Mouse (Mus musculus) spleen, postnatal 4 days (tissue): ENCODE data around the gene Tmem151b.
A peak's percentile ranks its signal among the peaks of the same experiment; 100 is the strongest.

Experiments
- DNase-seq, 2 experiments: peaks; one replicate each; pipeline ENCODE4 v3.0.0; 2022; ENCODE audit warnings: low spot score in 2 of 2

Tmem151b gene

GRCm38 (mm10) chr17:45545278-45545961, 4.1 kb downstream of the Tmem151b start:
- no peak for DNase-seq

- no peak for DNase-seq
Observed at GRCm38 (mm10) chr17:45544873-45545277, 4.6 kb downstream of the Tmem151b start.

GRCm38 (mm10) chr17:45544001-45544872, 5.2 kb downstream of the Tmem151b start:
- no peak for DNase-seq

- no peak for DNase-seq
Observed at GRCm38 (mm10) chr17:45543115-45543514, 6.4 kb downstream of the Tmem151b start.

- DNase-seq, result no peak
Observed at GRCm38 (mm10) chr17:45542705-45543104, 6.8 kb downstream of the Tmem151b start.

- no peak for DNase-seq
Observed at GRCm38 (mm10) chr17:45542129-45542528, 7.3 kb downstream of the Tmem151b start.

GRCm38 (mm10) chr17:45539664-45540063, 9.8 kb downstream of the Tmem151b start:
- no peak for DNase-seq

GRCm38 (mm10) chr17:45538394-45538793, 11.1 kb downstream of the Tmem151b start:
- no peak for DNase-seq

GRCm38 (mm10) chr17:45536264-45536663, 13.2 kb downstream of the Tmem151b start:
- DNase-seq, result no peak

- no peak for DNase-seq
Observed at GRCm38 (mm10) chr17:45532896-45533295, 16.6 kb downstream of the Tmem151b start.

- DNase-seq, result no peak
Observed at GRCm38 (mm10) chr17:45530346-45530782, 19.1 kb downstream of the Tmem151b start.

GRCm38 (mm10) chr17:45526571-45526970, 22.9 kb downstream of the Tmem151b start:
- DNase-seq, result no peak

- DNase-seq, result no peak
Observed at GRCm38 (mm10) chr17:45524961-45525360, 24.5 kb downstream of the Tmem151b start.

GRCm38 (mm10) chr17:45523263-45523662, 26.2 kb downstream of the Tmem151b start, which contains the start of gene Tcte1:
TSS of gene Tcte1 (plus strand) at chr17:45523434.
- DNase-seq, result no peak

- no peak for DNase-seq
Observed at GRCm38 (mm10) chr17:45520136-45520535, 29.3 kb downstream of the Tmem151b start.

- no peak for DNase-seq
Observed at GRCm38 (mm10) chr17:45518766-45519475, 30.6 kb downstream of the Tmem151b start.

GRCm38 (mm10) chr17:45517549-45518215, 31.8 kb downstream of the Tmem151b start:
- DNase-seq, result no peak

- DNase-seq, result no peak
Observed at GRCm38 (mm10) chr17:45517135-45517534, 32.3 kb downstream of the Tmem151b start.

- peak; percentile 63 to 89 for DNase-seq
Observed at GRCm38 (mm10) chr17:45516488-45516887, 33.0 kb downstream of the Tmem151b start.

GRCm38 (mm10) chr17:45515806-45516205, 33.7 kb downstream of the Tmem151b start:
- DNase-seq, result no peak

- DNase-seq, result no peak
Observed at GRCm38 (mm10) chr17:45515204-45515726, 34.2 kb downstream of the Tmem151b start.
